Mouse (Mus musculus) heart, adult 2 months (tissue): ENCODE measurements around the gene Cdkl2.

Experiments
- CTCF ChIP-seq: fragments of 200-600 bp; IDR thresholded peaks from 2 replicates; pipeline ENCODE4 v1.8.1; 2022; ENCODE audit warnings: antibody characterized with exemption, mild to moderate bottlenecking, moderate library complexity
- EP300 ChIP-seq: fragments of 200-500 bp; IDR thresholded peaks from 2 replicates; pipeline ENCODE4 v1.6.1; 2011; ENCODE audit warnings: low read depth, low read length, control low read depth; ENCODE audit not compliant: insufficient read depth
- POLR2A ChIP-seq: fragments of 200-500 bp; IDR thresholded peaks from 2 replicates; pipeline ENCODE4 v1.6.1; 2011; ENCODE audit warnings: mild to moderate bottlenecking, low read depth, low read length, control low read depth; ENCODE audit not compliant: insufficient read depth

- no peak; the same call in 1 of the 2 replicates for TF ChIP-seq POLR2A
- TF ChIP-seq CTCF: no peak
- TF ChIP-seq EP300: no peak
Measured at GRCm38 (mm10) chr5:92082821-92083401, 39.2 kb upstream of the Cdkl2 start.
